Mouse (Mus musculus): ENCODE data around the gene Abhd4.

GRCm38 (mm10) chr14:54258131-54258670 lies 4.2 kb downstream of the Abhd4 start:
- no peak for TF ChIP-seq POLR2A (IDR thresholded peaks at IDR 0.05; ENCODE audit: control insufficient read depth, extremely low read depth, insufficient read depth, low read length, poor library complexity)
- no peak for TF ChIP-seq CTCF (IDR thresholded peaks at IDR 0.05; ENCODE audit: borderline replicate concordance, control insufficient read depth, extremely low read depth, insufficient read depth, low read length, poor library complexity)

Data from thymus, adult 2 months (tissue).